Mouse (Mus musculus) erythroblast, embryonic 14.5 days (primary cell): ENCODE measurements around the gene Fxyd5.

ENCODE experiments used
- GATA1 ChIP-seq: IDR thresholded peaks from 2 replicates; pipeline ENCODE4 v1.6.1; 2012; ENCODE audit warnings: low read length, inconsistent platforms, mixed read lengths
- TAL1 ChIP-seq: IDR thresholded peaks from 3 replicates; pipeline ENCODE4 v1.6.1; 2012; ENCODE audit warnings: low read length, inconsistent platforms, mixed read lengths

DNA sequence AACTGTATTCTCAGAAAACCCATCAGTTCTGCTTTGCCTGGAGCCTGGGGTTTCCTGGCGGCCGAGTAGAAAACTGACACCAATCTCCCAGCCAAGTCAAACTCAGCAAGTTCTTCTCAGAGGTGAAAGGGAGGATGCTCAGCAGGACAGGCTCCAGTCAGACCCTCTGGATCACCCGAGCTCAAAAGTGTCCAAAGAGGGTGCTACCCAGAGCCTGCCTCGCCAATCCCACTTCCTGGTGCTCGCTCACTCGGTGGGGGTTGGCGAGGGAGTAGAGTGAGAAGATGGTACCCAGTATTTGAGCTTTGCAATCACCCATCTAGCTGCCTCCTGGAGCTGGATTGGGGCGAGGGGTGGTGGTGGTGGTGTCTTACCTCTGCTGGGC, 1.3 kb downstream of the Fxyd5 start:
- no peak for TF ChIP-seq GATA1
- no peak for TF ChIP-seq TAL1
